Mouse (Mus musculus) frontal cortex, postnatal 36 days (tissue): ENCODE measurements around the gene Tdrd12.
"Not testable (repeated sequence)": the region's sequence is repeated elsewhere in the genome, so short reads cannot be mapped to it uniquely, and the experiment has no call there.

Experiments
- DNase-seq, 2 experiments: peaks; one replicate each; pipeline ENCODE4 v3.0.0; 2022; ENCODE audit warnings: low spot score in 2 of 2

The Tdrd12 gene

DNA sequence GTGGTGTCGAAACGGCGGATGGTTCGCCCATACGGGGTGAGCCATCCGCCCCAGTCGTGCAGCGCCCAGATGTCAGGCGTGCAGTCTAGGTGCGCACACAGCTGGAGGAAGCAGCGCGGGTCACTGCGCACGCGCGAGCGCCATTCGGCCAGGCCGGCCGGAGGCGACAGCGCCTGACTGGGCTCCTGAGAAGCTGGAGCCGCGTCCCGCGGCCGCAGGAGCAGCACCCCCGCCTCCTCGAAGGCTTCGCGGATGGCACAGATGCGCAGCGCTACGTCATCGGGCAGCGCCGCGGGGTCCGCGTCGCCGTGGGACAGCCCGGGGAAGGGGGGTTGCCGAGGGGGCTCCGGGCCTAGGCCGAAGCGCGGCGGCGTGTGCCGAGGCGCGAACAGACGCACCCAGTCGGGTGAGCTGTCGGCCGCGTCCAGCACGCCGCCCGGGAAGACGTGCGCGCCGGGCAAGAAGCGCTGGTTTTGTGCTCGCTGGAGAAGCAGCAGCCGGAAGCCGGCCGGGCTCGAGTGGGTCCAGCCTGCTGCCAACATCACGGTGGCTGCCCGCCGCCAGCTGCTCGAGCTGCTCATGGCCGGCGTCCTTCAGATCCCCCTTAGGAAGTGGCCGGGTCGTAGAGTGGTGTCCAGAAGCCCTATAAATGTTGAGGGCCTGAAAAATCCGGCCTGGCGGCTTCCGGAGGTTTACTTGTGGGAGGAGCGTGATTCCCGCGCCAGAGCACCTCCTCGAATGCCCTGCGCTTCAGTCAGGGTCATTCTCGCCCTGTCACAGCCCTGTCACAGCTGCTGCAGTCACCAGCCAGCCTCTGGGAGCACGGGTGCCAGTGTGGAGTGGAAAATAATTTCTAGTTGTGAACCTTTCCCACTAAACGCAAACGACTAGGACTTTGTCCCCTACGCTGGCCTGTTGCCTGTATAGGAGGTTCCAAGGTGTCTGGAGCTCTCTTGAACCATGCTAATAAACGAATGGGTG, 18.0 kb upstream of the Tdrd12 start:
- DNase-seq: peak; percentile 91 to 92

GRCm38 (mm10) chr7:35554605-35555175, 17.1 kb upstream of the Tdrd12 start:
- peak; percentile 35 to 41 for DNase-seq

DNA sequence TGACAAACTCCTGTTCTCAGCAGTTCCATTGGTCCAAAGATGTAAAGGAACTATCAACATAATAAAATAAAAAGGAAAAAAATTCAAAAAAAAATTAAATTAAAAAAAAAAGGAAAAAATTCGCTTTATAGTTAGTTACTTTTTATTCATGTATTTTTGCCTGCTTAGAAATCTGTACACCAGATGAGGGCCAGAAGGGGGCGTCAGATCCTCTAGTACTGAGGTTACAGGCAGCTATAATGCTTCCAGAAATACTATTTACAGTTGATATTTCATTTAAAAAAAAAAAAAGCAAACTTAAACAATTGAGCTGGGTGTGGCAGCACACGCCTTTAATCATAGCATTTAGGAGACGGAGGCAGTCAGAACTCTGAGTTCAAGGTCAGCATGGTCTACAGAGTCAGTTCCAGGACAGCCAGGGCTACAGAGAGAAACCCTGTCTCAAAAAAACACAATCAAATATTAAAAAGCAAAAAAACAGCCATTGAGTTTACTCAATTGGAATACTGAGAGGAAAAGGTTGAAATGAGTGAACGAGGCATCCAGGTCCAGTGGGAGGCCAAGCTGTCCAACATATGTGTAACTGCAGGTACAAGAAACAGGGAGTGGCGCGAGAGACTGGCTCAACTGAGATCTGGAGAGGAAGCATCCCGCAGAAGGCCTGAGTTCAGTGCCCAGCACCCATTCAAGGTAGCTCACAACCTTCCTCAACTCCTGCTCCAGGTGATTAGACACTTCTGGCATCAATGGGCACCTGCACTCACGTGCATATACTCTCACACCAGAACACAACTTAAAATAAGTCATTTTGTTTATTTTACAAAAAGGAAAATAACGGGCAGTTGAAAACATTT, 16.4 kb upstream of the Tdrd12 start:
- peak; percentile 8 to 30 for DNase-seq

- DNase-seq: peak; percentile 53 to 76
Observed at GRCm38 (mm10) chr7:35545881-35546280, 8.3 kb upstream of the Tdrd12 start.

GRCm38 (mm10) chr7:35535750-35536512, 1.6 kb downstream of the Tdrd12 start:
- DNase-seq: no peak

DNA sequence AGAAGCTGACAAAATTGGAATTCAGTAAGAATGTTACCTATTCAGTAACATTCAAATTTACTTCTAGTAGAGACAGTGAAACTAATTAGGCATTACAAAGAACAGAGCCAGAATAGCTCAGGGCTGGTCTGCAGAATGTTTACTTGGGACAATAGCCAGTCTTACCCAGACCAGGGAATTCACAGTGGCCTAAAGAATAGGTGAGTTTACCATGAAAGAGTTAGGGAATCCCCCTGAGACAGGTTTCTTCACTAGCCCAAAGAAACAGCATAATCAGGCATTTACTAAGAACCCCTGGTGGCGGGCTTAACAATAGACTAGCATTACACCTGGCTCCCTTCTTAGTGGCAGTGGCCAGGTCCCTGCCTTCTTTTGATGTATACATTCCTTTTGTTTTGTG, 7.0 kb downstream of the Tdrd12 start:
- DNase-seq: not testable (repeated sequence)

GRCm38 (mm10) chr7:35530026-35530425, 7.5 kb downstream of the Tdrd12 start:
- no peak for DNase-seq

DNA sequence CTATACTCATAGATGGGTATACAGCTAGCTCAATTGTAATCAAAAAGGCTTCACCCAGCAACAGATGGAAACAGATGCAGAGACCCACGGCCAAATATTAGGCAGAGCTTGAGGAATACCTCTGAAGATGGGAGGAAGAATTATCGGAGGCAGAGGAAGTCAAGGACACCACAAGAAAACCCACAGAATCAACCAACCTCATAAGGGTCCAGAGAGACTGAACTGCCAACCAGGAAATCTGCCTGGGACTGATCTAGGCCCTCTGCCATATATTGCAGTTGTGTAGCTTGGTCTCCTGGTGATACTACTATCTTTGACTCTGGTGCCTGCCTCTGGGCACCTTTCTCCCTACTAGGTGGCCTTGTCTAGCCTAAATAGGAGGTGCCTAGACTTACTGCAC, 10.8 kb downstream of the Tdrd12 start:
- DNase-seq: no peak

GRCm38 (mm10) chr7:35501995-35502394, 35.5 kb downstream of the Tdrd12 start:
- peak in 1 of 2 experiments; percentile 4 for DNase-seq

DNA sequence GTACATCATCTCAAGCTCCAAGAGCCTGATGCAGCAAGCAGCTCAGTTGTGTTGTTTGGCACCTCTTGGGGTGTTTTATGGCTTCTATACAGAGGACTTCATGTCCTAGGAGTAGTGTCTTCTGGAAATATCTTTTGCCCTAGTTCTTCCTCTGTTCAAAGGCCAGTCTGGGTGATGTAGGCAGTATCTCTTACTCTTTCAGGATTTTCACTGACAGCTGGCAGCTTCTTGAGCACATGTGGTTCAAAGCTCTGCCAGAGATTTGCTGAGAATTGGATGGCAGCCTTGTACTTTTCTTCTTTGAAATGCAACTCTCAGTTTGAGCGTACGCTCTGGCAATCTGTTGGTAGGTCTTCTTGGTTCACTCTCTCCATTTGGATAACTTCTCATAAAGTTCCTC, 40.0 kb downstream of the Tdrd12 start:
- DNase-seq: peak; percentile 2 to 31

DNA sequence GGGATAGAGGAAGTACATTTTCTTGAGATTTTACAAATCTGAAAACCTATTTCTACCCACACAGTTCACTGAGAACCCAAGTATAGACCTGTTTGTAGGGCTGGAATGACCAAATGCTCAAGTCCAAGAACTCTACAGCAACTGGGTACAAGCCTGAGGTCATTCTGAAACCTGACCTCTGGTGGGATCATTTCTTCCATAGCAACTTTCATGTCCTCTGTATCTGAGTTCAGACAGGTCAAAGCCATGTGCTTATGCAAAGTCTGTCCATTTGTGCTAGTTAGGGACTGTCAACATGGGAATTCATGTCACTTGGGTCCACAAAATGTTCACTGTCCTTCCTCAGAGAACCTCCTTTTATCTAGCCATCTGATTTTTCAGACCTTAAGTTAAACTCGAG, 46.5 kb downstream of the Tdrd12 start:
- no peak for DNase-seq

DNA sequence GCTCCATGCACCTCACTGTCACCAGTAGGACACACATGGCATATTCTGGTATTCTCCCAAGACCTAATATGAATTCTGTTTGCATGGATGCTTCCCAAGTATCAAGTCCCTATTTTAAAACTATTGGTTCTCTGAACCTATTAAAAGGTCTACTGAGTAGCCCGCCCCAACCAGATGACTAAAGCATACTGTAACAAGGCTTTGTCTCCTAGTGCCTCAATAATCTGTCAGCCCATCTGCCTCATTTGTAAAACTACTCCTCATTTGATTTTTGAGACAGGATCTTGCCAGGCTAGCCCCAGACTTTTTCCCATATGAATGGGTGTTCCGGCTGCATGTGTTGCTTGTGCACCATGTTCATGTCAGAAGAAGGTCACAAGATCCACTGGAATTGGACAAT, 47.4 kb downstream of the Tdrd12 start:
- DNase-seq: no peak

DNA sequence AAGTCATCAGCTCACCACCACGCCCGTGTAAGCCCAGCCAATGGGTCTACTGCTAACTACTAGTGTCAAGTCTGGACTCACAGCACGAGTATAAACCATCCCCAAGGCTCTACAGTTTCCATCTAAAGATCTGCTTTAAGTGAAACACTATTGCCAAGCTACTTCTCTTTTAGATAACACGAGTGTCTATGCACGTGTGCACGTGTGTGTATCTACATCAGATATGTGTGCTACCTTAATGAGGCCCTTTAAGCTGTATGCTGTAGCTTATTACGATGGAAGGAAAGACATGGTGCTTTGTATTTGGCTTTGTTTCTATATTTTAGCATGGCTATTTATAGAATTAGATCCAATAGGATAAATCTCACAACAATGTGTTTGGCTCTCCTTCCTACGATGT, 51.0 kb downstream of the Tdrd12 start:
- DNase-seq: no peak

DNA sequence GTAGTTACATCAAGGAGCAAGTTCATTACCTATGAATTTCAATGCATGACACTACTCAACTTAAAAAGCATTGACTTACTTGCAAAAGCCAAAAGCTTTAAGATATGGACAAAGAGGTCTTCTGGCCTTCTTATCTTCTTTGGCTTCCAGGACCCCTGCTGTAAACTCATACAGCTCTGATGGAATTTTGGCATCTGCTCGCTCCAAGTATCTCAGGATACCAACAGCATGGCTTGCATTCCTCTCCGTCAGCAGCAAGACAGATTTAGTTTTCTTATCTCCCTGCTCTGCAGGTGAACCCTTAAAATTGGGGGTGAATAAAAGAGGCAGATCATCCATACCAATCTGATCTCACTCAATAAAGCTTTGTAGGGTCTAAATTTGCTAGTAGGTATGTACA, 52.4 kb downstream of the Tdrd12 start:
- no peak for DNase-seq

- DNase-seq: no peak
Observed at GRCm38 (mm10) chr7:35476457-35476856, 61.1 kb downstream of the Tdrd12 start.

DNA sequence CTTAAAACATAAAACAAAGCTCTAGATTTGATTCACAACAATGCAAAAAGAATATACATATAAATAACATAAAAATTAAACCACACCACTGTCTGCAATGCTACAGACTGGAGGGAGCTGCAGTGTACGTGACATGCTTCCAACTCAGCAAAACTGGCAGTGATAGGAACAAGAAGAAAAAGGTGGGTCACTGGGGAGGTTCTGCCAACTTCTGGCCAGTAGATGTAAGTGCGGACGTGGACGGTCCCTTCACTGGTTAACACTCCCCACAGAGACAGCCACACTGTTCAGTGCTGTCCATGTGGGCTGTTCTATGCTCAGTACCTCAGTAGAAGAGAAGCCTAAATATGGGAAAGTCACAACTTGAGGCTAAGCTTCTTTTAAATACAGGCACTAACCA, 66.8 kb downstream of the Tdrd12 start:
- DNase-seq: no peak

GRCm38 (mm10) chr7:35467856-35468255, 69.7 kb downstream of the Tdrd12 start:
- DNase-seq: no peak

DNA sequence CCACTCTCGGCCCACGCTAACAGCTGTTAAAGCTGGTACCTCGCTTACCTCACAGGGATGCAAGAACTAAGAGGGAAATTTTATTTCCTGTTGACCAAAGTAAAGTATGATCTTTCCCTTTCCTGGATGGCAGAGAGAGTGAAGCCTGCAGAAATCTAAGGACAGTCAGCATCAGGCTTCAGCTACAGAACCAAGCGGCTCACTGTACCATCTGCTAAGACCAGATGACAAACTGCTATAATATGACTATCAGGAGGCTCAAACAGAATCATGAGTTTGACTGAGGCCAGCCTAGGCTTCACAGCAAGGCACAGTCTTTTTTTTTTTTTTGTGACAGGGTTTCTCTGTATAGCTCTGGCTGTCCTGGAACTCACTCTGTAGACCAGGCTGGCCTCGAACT, 72.5 kb downstream of the Tdrd12 start:
- no peak for DNase-seq

- no peak for DNase-seq
Observed at GRCm38 (mm10) chr7:35460971-35461370, 76.6 kb downstream of the Tdrd12 start.

DNA sequence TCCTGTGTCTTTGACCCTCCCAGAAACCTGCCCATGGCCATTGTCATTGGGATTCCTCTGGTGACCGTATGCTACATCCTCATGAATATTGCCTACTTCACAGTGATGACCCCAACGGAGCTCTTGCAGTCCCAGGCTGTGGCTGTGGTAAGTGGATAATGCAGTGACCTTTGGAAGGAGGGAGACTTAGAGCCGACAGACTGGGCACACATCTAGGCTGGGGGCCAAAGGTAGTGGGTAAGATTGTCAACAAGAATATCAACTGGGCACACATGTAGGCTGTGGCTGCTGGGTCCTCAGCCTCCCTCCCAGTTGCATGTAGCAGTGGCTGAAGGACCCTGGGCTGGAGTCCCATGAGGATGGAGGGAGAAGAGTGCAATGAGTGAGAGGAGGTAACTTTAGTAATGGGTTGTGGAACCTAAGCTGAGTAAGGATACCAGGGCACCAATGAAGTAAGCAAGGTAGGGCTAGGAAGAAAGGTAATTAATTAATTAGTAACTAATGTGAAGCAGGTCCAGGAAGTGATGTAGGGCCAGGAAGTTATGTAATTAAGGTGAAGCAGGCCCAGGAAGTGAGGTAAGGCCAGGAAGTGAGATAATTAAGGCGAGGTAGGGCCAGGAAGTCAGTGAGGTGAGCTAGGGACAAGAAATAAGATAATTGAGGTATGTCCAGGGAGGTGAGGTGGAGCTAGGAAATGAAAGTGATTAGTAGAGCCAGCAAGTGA, 81.3 kb downstream of the Tdrd12 start:
- DNase-seq: no peak

- no peak for DNase-seq
Observed at GRCm38 (mm10) chr7:35448867-35449266, 88.7 kb downstream of the Tdrd12 start.
